8 mouse cellular contexts compared by ENCODE assay signal in genomic region chr17:32142907-32143854, GRCm38 (mm10). TPM values are rescaled to one million over a fixed set of nuclear protein-coding genes. Genes with fewer than 3 reads are reported as not detected.
A peak's percentile ranks its signal among the peaks of the same experiment; 100 is the strongest.
DNase-seq lines count a peak whose midpoint lies in the region; ATAC-seq and TF ChIP-seq lines count a peak whose summit lies in the region.

No protein-coding gene starts in this region.

- peak overlapping the region; percentile 51 for H3K4me2 ChIP-seq in lung, postnatal 0 days (replicated peaks; ENCODE audit: low read depth, low read length)

- H3K4me3 ChIP-seq in hindbrain, embryonic 10.5 days: peak overlapping the region; percentile 32
- H3K4me3 ChIP-seq in lung, postnatal 0 days (ENCODE audit: low read depth, low read length): no peak overlapping the region

- peak; percentile 46 for DNase-seq in MEL-GATA-1-ER (ENCODE audit: extremely low read depth, low read depth)
- DNase-seq in cerebellum, adult 8-10 months: peak; percentile 75
- peak; percentile 82 for DNase-seq in hindbrain, embryonic 10.5 days (ENCODE audit: low spot score)
- DNase-seq in layer of hippocampus, adult 9-11 months: peak; percentile 47
- peak; percentile 82 for DNase-seq in lung, postnatal 0 days (ENCODE audit: low spot score)
- peak; percentile 85 for DNase-seq in ovary, postnatal 14 days (ENCODE audit: low spot score)
- peak; percentile 84 for DNase-seq in thymus, postnatal 25 days

- no peaks in the 10 kb centered on the region for H3K27me3 ChIP-seq in hindbrain, embryonic 10.5 days (ENCODE audit: insufficient read depth, poor library complexity, severe bottlenecking)
- no peaks in the 10 kb centered on the region for H3K27me3 ChIP-seq in lung, postnatal 0 days (replicated peaks; ENCODE audit: insufficient read depth, low read length)

- WGBS in hindbrain, embryonic 10.5 days: 28% methylated on average over 39 of the region's 39 CpGs
- WGBS in lung, postnatal 0 days: 36% methylated on average over 38 of the region's 39 CpGs

- H3K4me1 ChIP-seq in hindbrain, embryonic 10.5 days (replicated peaks): peaks cover 5% of the 10 kb centered on the region
- H3K4me1 ChIP-seq in lung, postnatal 0 days (ENCODE audit: insufficient read depth, low read depth, low read length): no peaks in the 10 kb centered on the region

- no peak overlapping the region; the same call in 1 of the 2 replicates for H3K9ac ChIP-seq in lung, postnatal 0 days (replicated peaks; ENCODE audit: low read depth)

- peaks cover 99% of the 10 kb centered on the region for H3K36me3 ChIP-seq in hindbrain, embryonic 10.5 days
- H3K36me3 ChIP-seq in lung, postnatal 0 days (ENCODE audit: insufficient read depth, low read length): no peaks in the 10 kb centered on the region

- H3K27ac ChIP-seq in hindbrain, embryonic 10.5 days: peak overlapping the region; percentile 60; the same call in 1 of the 2 replicates
- no peak overlapping the region for H3K27ac ChIP-seq in lung, postnatal 0 days (ENCODE audit: low read length)

- TF ChIP-seq CTCF in lung, postnatal 0 days (IDR thresholded peaks at IDR 0.05): peak; percentile 95

- no peak for TF ChIP-seq EP300 in lung, postnatal 0 days (IDR thresholded peaks at IDR 0.05)

- H3K9me3 ChIP-seq in hindbrain, embryonic 10.5 days: no peaks in the 10 kb centered on the region
- no peaks in the 10 kb centered on the region for H3K9me3 ChIP-seq in lung, postnatal 0 days (ENCODE audit: low read length)

- ATAC-seq in frontal cortex, adult (ENCODE audit: low TSS enrichment): peak; percentile 58
- peak; percentile 86 for ATAC-seq in lung, postnatal 0 days

RNA-seq across cellular contexts. Expression of gene Notch3, which starts 23.5 kb away (rescaled TPM):
- 22.9 and 26.0 TPM in 2 replicates for polyA plus RNA-seq in hindbrain, embryonic 10.5 days (2016; fragmentation: Nextera tagmentation; extraction: Ambion mirVana)
- polyA plus RNA-seq in lung, postnatal 0 days (2015; fragmentation: Nextera tagmentation; extraction: Ambion mirVana): 8.3 and 9.7 TPM in 2 replicates

RNA-seq across cellular contexts. Expression of gene Ephx3, which starts 46.2 kb away (rescaled TPM):
- 0.21 and 0.24 TPM in 2 replicates for polyA plus RNA-seq in hindbrain, embryonic 10.5 days (2016; fragmentation: Nextera tagmentation; extraction: Ambion mirVana)
- 0.23 and 0.36 TPM in 2 replicates for polyA plus RNA-seq in lung, postnatal 0 days (2015; fragmentation: Nextera tagmentation; extraction: Ambion mirVana)
